Mouse (Mus musculus): ENCODE results near the gene Olfr592.
"Not testable (repeated sequence)": the region's sequence is repeated elsewhere in the genome, so short reads cannot be mapped to it uniquely, and the experiment has no call there.

Gene Olfr592

GRCm38 (mm10) chr7:103184503-103184902 is at the start of gene Olfr592:
Olfr592 (plus strand) TSS chr7:103184803.
- not testable (repeated sequence) for DNase-seq

GRCm38 (mm10) chr7:103140579-103140978 is 44.0 kb upstream of the Olfr592 start, which contains the start of gene Olfr588-ps1:
Olfr588-ps1 (plus strand) TSS chr7:103140879.
- DNase-seq = no peak

- no peak for DNase-seq
Measured at GRCm38 (mm10) chr7:103156256-103156655, 28.3 kb upstream of the Olfr592 start, which contains the start of gene Olfr589. Olfr589 (minus strand) TSS chr7:103156356.

GRCm38 (mm10) chr7:103169697-103170096 is 14.9 kb upstream of the Olfr592 start:
- DNase-seq = no peak

- no peak for DNase-seq
Measured at GRCm38 (mm10) chr7:103178240-103178639, 6.4 kb upstream of the Olfr592 start, which contains the start of gene Olfr591. Olfr591 (minus strand) TSS chr7:103178340.

- no peak for DNase-seq
Measured at GRCm38 (mm10) chr7:103211562-103211961, 27.0 kb downstream of the Olfr592 start, which contains the start of gene Olfr593. Olfr593 (plus strand) TSS chr7:103211862.

- not testable (repeated sequence) for DNase-seq
Measured at GRCm38 (mm10) chr7:103212050-103212449, 27.4 kb downstream of the Olfr592 start.

- DNase-seq = no peak
Measured at GRCm38 (mm10) chr7:103216696-103217095, 32.1 kb downstream of the Olfr592 start, which contains the start of gene Olfr594. Olfr594 (plus strand) TSS chr7:103216996.
